Mouse (Mus musculus) liver, embryonic 14.5 days (tissue): Measurements from ENCODE around the gene Cenph. TPM values are rescaled to one million over a fixed set of nuclear protein-coding genes. Genes with fewer than 3 reads are reported as not detected.
A peak's percentile ranks its signal among the peaks of the same experiment; 100 is the strongest.

Experiments used
- ATAC-seq: fragments of 200-750 bp; cut with Nextera tagmentation; 2 replicates; pipeline ENCODE4 v1.8.0; 2017; ENCODE audit warnings: moderate number of reproducible peaks, mild to moderate bottlenecking, moderate library complexity; ENCODE audit not compliant: insufficient read depth
- DNase-seq, 3 experiments: peaks; one replicate each; pipeline ENCODE4 v3.0.0-alpha.2; 2012 to 2013; ENCODE audit warnings: low read depth in 3 of 3, low spot score in 3 of 3
- H3K27ac ChIP-seq: fragments of 300-500 bp; sonication (generic); 2 replicates; pipeline ENCODE4 v1.5.1; 2014; ENCODE audit warnings: moderate library complexity, mild to moderate bottlenecking, control low read depth, inconsistent platforms
- H3K27me3 ChIP-seq: fragments of 300-500 bp; sonication (generic); 2 replicates; pipeline ENCODE4 v1.6.1; 2014; ENCODE audit warnings: mild to moderate bottlenecking, low read length, moderate library complexity; ENCODE audit not compliant: control insufficient read depth, insufficient read depth
- H3K36me3 ChIP-seq: fragments of 300-500 bp; sonication (generic); replicated peaks from 2 replicates; pipeline ENCODE4 v1.6.1; 2014; ENCODE audit warnings: low read depth; ENCODE audit not compliant: control insufficient read depth, insufficient read depth
- H3K4me1 ChIP-seq, 2 experiments: fragments of 200-500 bp in 1 of 2; fragments of 300-500 bp in 1 of 2; sonication (generic) in 1 of 2; replicated peaks; 2 replicates each; pipeline ENCODE4 v1.6.1; 2012 to 2014; ENCODE audit warnings: antibody characterized with exemption in 1 of 2, inconsistent platforms in 1 of 2, low read length in 1 of 2; ENCODE audit not compliant: control insufficient read depth in 2 of 2, insufficient read depth in 2 of 2
- H3K4me2 ChIP-seq: fragments of 300-500 bp; sonication (generic); 2 replicates; pipeline ENCODE4 v1.6.1; 2014; ENCODE audit warnings: low read depth, mild to moderate bottlenecking, control low read depth, moderate library complexity
- H3K4me3 ChIP-seq, 2 experiments: fragments of 200-500 bp in 1 of 2; fragments of 300-500 bp in 1 of 2; sonication (generic) in 1 of 2; 2 replicates each; pipeline ENCODE4 v1.5.1; 2012 to 2014; ENCODE audit warnings: low read depth in 2 of 2, low read length in 2 of 2, mild to moderate bottlenecking in 2 of 2, control low read depth in 1 of 2, inconsistent platforms in 1 of 2, moderate library complexity in 1 of 2; ENCODE audit not compliant: insufficient read depth in 1 of 2
- H3K9ac ChIP-seq: fragments of 300-500 bp; sonication (generic); replicated peaks from 2 replicates; pipeline ENCODE4 v1.6.1; 2014; ENCODE audit warnings: mild to moderate bottlenecking, control low read depth, moderate library complexity
- H3K9me3 ChIP-seq: fragments of 300-500 bp; sonication (generic); 2 replicates; pipeline ENCODE4 v1.6.1; 2016; ENCODE audit warnings: low read length, mixed read lengths; ENCODE audit not compliant: control insufficient read depth
- CTCF ChIP-seq: IDR thresholded peaks from 2 replicates; pipeline ENCODE4 v1.5.1; 2016; ENCODE audit warnings: antibody characterized with exemption, low read depth, control low read depth
- EP300 ChIP-seq: IDR thresholded peaks from 2 replicates; pipeline ENCODE4 v1.6.1; 2016; ENCODE audit warnings: antibody characterized with exemption, low read depth
- WGBS: fragments of 180-500 bp; shearing (Covaris S2); extraction: QIAGEN DNeasy Blood & Tissue Kit; methylation state at CpG from one replicate; pipeline ENCODE4 v1.1.7; 2014; ENCODE audit not compliant: insufficient replicate concordance; 5-methylcytosine and 5-hydroxymethylcytosine counted together
- polyA plus RNA-seq, 2 experiments: library from polyadenylated mRNA; depleted of rRNA in 1 of 2; stranded (reverse) in 1 of 2; unstranded in 1 of 2; fragments of >200 nt; fragmentation: Nextera tagmentation in 1 of 2; extraction: Ambion mirVana in 1 of 2; gene quantifications; 2 replicates each; pipeline versions ENCODE4 v1.2.1 to v1.2.3; 2012 to 2014

The Cenph gene
- polyA plus RNA-seq, 2 experiments: 26.6 to 40.3 TPM

- Histone ChIP-seq H3K4me2 (no peak overlapping the region), H3K36me3 (peaks cover 12% of the 10 kb centered on the region), H3K4me1 (peaks cover 5 to 6% of the 10 kb centered on the region in 2 experiments; a peak in 3 of 4 replicates), H3K9ac (no peak overlapping the region), H3K27ac (no peak overlapping the region), H3K4me3 (no peak overlapping the region), H3K9me3 (no peaks in the 10 kb centered on the region), H3K27me3 (no peaks in the 10 kb centered on the region)
- TF ChIP-seq EP300 (no peak), CTCF (no peak)
- DNase-seq (no peak), ATAC-seq (no peak)
- 67% methylated on average over 5 of the region's 5 CpGs for WGBS
Measured at GRCm38 (mm10) chr13:100721656-100722055, 54.0 kb downstream of the Cenph start.

DNA sequence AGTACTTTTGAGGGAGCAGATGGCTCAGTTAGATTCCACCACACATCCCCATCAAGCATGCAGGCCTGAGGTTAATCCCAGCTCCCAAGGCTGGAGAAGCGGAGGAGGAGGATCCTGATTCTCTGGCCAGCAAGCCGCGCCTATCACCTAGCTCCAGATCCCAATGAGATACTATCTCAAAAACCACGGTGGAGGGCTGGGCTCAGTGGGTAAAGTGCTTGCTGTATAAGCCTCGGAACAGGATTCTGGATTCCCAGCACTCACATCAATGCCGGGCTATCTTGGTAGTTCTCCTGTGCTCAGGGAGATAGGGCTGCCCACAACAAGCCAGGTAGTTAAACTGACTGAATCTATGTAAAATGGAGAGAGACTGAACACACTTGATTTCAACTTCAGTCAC is 60.2 kb downstream of the Cenph start:
- H3K9me3 ChIP-seq: no peaks in the 10 kb centered on the region
- no peaks in the 10 kb centered on the region for H3K27me3 ChIP-seq
- H3K9ac ChIP-seq: no peak overlapping the region
- TF ChIP-seq EP300 (no peak), CTCF (no peak)
- DNase-seq (no peak), ATAC-seq (0 out of 2 replicates have a peak, but pooled peaks have one; percentile 15)
- H3K36me3 ChIP-seq: peaks cover 35% of the 10 kb centered on the region
- no peak overlapping the region for H3K4me3 ChIP-seq
- WGBS: 48% methylated on average over 6 of the region's 6 CpGs
- no peak overlapping the region for H3K4me2 ChIP-seq
- H3K4me1 ChIP-seq: no peaks in the 10 kb centered on the region
- no peak overlapping the region for H3K27ac ChIP-seq

Other genes starting within 250 kb of the Cenph start
- 2.1 and 2.4 TPM in 2 replicates for gene Ocln, start 223.2 kb downstream of the Cenph start, polyA plus RNA-seq (2012; rRNA removed)
- gene Ocln, start 223.2 kb downstream of the Cenph start, polyA plus RNA-seq (2014; fragmentation: Nextera tagmentation; extraction: Ambion mirVana): 4.8 and 5.9 TPM in 2 replicates
- 3.0 and 4.0 TPM in 2 replicates for gene Marveld2, start 158.9 kb downstream of the Cenph start, polyA plus RNA-seq (2012; rRNA removed)
- 5.9 and 6.5 TPM in 2 replicates for gene Marveld2, start 158.9 kb downstream of the Cenph start, polyA plus RNA-seq (2014; fragmentation: Nextera tagmentation; extraction: Ambion mirVana)
- 74.2 and 111 TPM in 2 replicates for gene Ak6, start 124.9 kb downstream of the Cenph start, polyA plus RNA-seq (2012; rRNA removed)
- 183 and 191 TPM in 2 replicates for gene Ak6, start 124.9 kb downstream of the Cenph start, polyA plus RNA-seq (2014; fragmentation: Nextera tagmentation; extraction: Ambion mirVana)
- gene Rad17, start 124.8 kb downstream of the Cenph start, polyA plus RNA-seq (2012; rRNA removed): 4.9 and 8.5 TPM in 2 replicates
- 13.6 TPM in 2 replicates for gene Rad17, start 124.8 kb downstream of the Cenph start, polyA plus RNA-seq (2014; fragmentation: Nextera tagmentation; extraction: Ambion mirVana)
- 5.5 and 10.0 TPM in 2 replicates for gene Taf9, start 124.3 kb downstream of the Cenph start, polyA plus RNA-seq (2012; rRNA removed)
- 18.0 and 20.8 TPM in 2 replicates for gene Taf9, start 124.3 kb downstream of the Cenph start, polyA plus RNA-seq (2014; fragmentation: Nextera tagmentation; extraction: Ambion mirVana)
- 1.8 and 3.7 TPM in 2 replicates for gene Ccdc125, start 106.2 kb downstream of the Cenph start, polyA plus RNA-seq (2012; rRNA removed)
- 3.4 and 4.2 TPM in 2 replicates for gene Ccdc125, start 106.2 kb downstream of the Cenph start, polyA plus RNA-seq (2014; fragmentation: Nextera tagmentation; extraction: Ambion mirVana)
- 11.7 and 16.6 TPM in 2 replicates for gene Cdk7, start 45.0 kb downstream of the Cenph start, polyA plus RNA-seq (2012; rRNA removed)
- 36.7 and 40.2 TPM in 2 replicates for gene Cdk7, start 45.0 kb downstream of the Cenph start, polyA plus RNA-seq (2014; fragmentation: Nextera tagmentation; extraction: Ambion mirVana)
- 33.5 and 56.1 TPM in 2 replicates for gene Mrps36, start 31.2 kb downstream of the Cenph start, polyA plus RNA-seq (2012; rRNA removed)
- 135 and 150 TPM in 2 replicates for gene Mrps36, start 31.2 kb downstream of the Cenph start, polyA plus RNA-seq (2014; fragmentation: Nextera tagmentation; extraction: Ambion mirVana)
- 100 and 123 TPM in 2 replicates for gene Ccnb1, start 10.7 kb upstream of the Cenph start, polyA plus RNA-seq (2012; rRNA removed)
- 255 and 287 TPM in 2 replicates for gene Ccnb1, start 10.7 kb upstream of the Cenph start, polyA plus RNA-seq (2014; fragmentation: Nextera tagmentation; extraction: Ambion mirVana)
- 15.6 and 20.6 TPM in 2 replicates for gene Slc30a5, start 57.5 kb upstream of the Cenph start, polyA plus RNA-seq (2012; rRNA removed)
- 27.4 and 30.4 TPM in 2 replicates for gene Slc30a5, start 57.5 kb upstream of the Cenph start, polyA plus RNA-seq (2014; fragmentation: Nextera tagmentation; extraction: Ambion mirVana)